Mouse (Mus musculus) layer of hippocampus, postnatal 14 days (tissue): Measurements from ENCODE around the gene Acsbg2. TPM values are rescaled to one million over a fixed set of nuclear protein-coding genes. Genes with fewer than 3 reads are reported as not detected.
"Not testable (repeated sequence)": the region's sequence is repeated elsewhere in the genome, so short reads cannot be mapped to it uniquely, and the experiment has no call there.

Experiments
- DNase-seq, 2 experiments: peaks; one replicate each; pipeline ENCODE4 v3.0.0; 2021 to 2022; ENCODE audit warnings: low spot score in 2 of 2, mixed read lengths in 1 of 2
- long read RNA-seq, 2 experiments: library from polyadenylated mRNA; stranded (forward); transcript quantifications; one replicate each; pipeline ENCODE4 v2.0.0; 2021
- total RNA-seq, 2 experiments: library from RNA; stranded (reverse); gene quantifications; 2 replicates each; pipeline ENCODE4 v1.2.3; 2021

Acsbg2 gene
- total RNA-seq, result not detected
- long read RNA-seq, experiment 1, result 0 reads
- long read RNA-seq, experiment 2, result 0 reads

GRCm38 (mm10) chr17:56874237-56874636 lies at the start of gene Acsbg2:
Gene Acsbg2 (minus strand): TSS chr17:56874447.
- DNase-seq, result no peak

DNA sequence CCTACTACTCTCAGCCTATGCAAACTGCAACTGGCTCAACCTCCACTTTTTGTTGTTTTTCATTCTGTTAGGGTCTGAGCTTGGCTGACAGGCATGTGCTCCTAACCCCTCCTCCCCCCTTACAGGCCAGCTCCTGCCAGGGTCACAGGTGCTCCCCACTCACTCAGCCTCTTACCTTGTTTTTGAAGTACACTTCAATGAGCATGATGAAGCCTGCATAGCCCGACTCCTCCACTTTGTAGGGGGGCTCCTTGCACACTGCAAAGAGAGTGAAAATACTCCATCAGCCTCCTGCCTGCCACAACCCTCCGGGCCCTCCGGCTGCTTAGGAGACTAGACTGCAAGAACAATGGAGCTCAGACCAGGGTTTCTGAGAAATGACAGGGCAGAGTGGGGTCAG lies 45.5 kb upstream of the Acsbg2 start:
- DNase-seq, result no peak

DNA sequence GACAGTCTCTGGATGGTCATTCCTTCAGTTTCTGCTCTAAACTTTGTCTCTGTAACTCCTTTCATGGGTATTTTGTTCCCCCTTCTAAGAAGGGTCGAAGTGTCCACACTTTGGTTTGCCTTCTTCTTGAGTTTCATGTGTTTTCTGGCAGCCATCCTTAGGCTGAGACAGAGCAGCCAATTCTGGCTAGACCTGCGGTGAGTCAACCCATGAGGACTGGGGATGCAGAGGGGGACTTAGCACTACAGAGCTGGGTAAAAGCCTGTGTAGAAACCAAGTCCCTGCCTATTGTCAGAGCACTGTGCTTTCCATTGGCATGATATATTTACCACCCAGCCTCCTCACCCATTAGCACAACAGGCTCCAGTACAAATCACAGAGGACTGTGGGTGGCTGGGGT lies 42.9 kb upstream of the Acsbg2 start:
- no peak for DNase-seq

DNA sequence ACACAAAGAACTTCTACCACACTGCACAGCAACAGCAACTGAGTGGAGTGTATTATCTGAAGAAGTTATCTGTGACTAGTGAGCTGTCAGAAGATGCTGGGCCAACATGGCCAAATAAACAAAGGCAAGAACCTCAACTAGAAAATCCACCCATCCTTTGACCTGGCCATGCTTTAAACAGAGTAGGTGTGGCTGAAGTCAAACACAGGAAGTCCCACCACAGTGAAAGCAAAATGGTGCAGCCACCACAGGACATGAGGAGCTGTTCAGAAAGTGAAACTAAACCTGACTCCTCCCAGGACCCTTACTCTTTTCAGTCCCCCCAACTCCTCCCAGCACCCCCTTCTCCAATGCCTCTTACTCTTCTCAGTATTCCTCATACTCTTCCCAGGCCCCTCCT lies 39.2 kb upstream of the Acsbg2 start:
- no peak for DNase-seq

GRCm38 (mm10) chr17:56913023-56913422 lies 38.8 kb upstream of the Acsbg2 start:
- no peak for DNase-seq

DNA sequence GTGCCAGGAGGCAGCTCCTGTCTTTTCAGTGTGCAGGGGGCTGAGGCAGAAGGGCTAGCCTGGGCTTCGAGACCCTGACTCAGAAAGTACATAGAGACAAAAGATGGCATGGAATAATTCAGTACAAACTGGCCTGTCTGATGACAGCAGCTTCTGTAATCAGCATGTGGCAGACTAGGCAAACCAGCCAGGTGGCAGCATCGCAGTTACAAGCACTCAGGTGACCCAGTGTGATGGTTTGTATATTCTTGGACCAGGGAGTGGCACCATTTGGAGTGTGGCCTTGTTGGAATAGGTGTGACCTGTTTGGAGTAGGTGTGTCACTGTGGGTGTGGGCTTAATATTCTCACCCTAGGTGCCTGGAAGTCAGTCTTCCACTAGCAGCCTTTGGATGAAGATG lies 35.5 kb upstream of the Acsbg2 start:
- not testable (repeated sequence) for DNase-seq

DNA sequence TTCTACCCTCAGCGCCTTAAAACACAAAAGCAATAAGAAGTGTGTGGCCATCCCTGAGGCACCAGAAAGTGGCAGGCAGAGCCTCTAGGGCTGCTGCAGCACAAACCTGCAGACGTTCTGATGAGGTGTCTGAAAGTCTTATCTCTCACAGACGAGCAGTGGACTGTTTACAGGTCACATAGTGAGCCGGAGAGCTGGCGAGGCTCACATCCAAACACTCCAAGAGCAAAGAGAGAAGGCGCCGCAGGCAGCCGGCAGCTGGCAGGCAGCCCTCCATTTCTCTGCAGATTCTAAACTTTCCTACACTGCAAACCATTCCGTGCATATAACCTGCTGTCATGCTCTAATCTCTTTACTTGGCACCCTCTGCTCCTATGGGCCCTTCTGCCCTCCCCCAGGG lies 33.6 kb upstream of the Acsbg2 start:
- no peak for DNase-seq

GRCm38 (mm10) chr17:56907096-56907495 lies 32.8 kb upstream of the Acsbg2 start:
- DNase-seq, result no peak

DNA sequence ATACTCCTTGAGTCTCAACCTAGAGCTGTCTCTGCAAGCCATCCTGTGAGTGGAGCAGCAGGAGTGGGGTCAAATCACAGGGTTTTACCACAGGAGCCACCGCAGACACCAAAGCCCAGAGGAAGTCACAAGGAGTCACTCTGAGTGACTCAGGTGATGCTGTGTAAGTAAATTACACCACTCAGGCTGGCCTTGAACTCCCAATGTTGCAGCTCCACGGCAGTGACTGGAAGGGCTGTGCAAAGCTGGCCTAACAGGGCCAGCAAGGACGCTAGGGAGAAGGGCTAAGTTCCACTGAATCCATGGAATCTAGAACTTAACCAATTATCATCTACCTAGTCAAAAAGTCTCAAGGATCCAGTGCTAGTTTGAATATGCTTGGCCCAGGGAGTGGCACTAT lies 31.9 kb upstream of the Acsbg2 start:
- no peak for DNase-seq

- DNase-seq, result no peak
Measured at GRCm38 (mm10) chr17:56902698-56903097, 28.5 kb upstream of the Acsbg2 start.

- DNase-seq, result peak; percentile 80 to 88
Measured at GRCm38 (mm10) chr17:56897630-56898195, 23.5 kb upstream of the Acsbg2 start.

GRCm38 (mm10) chr17:56896513-56897129 lies 22.4 kb upstream of the Acsbg2 start:
- DNase-seq, result peak; percentile 40 to 44

- no peak for DNase-seq
Measured at GRCm38 (mm10) chr17:56895368-56895918, 21.2 kb upstream of the Acsbg2 start.

DNA sequence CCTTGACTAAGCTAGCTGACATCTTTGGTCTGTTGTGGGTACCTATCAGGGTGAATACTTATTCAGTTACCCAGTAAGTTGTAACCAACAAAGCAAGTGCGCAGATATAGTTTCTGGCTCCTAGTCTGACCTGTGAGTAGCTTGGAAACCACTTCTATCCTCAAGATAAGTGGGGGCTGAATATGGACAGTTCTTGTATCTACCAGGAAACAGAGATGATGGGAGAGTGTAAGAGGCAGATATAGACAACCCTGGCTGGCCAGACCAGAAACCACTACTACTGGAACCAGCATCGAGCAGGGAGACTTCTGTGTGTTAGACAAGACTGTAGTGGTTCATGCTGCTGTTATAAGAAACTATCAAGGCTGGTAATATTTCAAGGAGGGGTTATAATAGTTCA lies 15.8 kb upstream of the Acsbg2 start:
- no peak for DNase-seq

DNA sequence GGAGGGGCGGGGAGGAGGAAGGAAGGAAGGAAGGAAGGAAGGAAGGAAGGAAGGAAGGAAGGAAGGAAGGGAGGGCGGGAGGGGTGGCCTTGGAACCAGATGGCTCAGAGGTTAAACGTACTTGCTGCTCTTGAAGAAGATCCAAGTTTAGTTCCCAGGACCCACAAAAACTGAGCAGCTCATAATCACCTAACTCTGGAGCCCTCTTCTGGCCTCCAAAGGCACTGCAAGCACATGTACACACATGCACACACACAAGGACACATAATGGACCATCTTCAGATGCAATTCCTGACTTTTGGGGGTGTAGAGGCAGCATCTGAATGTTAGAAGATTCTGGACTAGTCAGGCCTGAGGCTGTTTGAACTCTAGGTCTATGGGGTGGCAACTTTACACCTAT lies 13.8 kb upstream of the Acsbg2 start:
- no peak for DNase-seq

GRCm38 (mm10) chr17:56884809-56885208 lies 10.6 kb upstream of the Acsbg2 start:
- DNase-seq, result no peak

DNA sequence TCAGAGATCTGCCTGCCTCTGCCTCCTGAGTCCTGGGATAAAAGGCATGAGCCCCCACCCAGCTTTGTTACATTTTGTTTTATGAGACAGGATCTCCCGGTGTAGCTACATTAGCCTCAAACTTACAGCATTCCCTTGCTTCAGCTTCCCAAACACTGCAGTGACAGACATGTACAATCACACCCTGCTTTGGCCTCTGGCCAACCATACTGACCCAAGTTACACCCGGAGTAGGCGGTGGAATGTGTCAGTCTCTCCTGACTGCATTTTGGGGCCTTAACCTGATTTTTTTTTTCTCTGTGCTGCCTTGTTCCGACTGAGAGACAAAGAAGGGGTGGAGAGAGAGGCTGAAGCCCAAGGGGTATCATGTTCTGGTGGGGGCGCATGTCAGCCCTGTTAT lies 10.1 kb upstream of the Acsbg2 start:
- no peak for DNase-seq

- no peak for DNase-seq
Measured at GRCm38 (mm10) chr17:56883612-56884011, 9.4 kb upstream of the Acsbg2 start.

DNA sequence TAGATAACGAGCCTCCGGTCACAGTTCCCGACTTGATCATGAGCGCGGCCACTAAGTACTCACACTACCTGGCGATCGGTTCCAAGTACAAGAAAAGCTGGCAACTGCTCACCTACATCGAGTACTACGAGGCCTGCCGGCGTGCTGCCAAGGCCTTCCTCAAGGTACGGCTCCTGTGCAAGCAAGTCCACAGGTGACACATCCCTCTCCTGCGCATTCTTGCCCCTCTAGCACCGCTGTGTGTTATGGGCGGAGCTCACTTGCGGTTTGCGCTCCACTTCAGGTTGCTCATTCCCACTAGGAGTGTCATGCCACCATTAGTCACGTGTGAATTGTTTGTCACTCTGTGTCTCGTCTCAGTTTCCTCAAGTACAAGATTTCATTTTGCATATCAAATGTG lies 3.2 kb upstream of the Acsbg2 start:
- DNase-seq, result no peak

DNA sequence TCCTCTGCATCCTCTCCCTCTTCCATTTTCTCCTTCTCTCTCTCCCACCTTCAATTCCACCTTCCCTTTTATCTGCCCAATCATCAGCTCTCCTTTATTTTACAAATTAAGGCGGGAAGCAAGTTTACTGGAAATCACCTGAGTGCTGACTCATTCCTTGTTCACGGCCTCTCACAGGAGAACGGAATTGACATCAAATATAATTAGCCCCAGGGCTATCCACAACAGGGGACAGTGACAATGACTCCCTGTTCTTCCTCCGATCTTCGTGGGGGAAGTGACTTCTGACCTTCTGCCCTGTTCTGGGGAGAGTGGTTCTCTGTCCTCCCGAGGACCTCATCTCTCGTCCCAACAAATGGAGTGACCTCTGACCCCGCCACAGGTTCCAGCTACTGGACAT lies 2.7 kb upstream of the Acsbg2 start:
- DNase-seq, result no peak

- no peak for DNase-seq
Measured at GRCm38 (mm10) chr17:56876465-56876864, 2.2 kb upstream of the Acsbg2 start.

GRCm38 (mm10) chr17:56874936-56875651 lies 847 bp upstream of the Acsbg2 start, which contains the start of gene 1700061G19Rik:
Gene 1700061G19Rik (plus strand): TSS chr17:56875477.
- DNase-seq, result no peak
